Mouse (Mus musculus) CH12.LX (cell line): ENCODE data around the gene Fnbp1. TPM values are rescaled to one million over a fixed set of nuclear protein-coding genes. Genes with fewer than 3 reads are reported as not detected.

Source experiments
- DNase-seq: peaks from one replicate; pipeline ENCODE4 v3.0.0-alpha.2; 2013; ENCODE audit errors: extremely low read depth
- H3K27ac ChIP-seq: 2 replicates; pipeline ENCODE4 v1.5.1; 2012; ENCODE audit warnings: low read depth, mild to moderate bottlenecking, control low read depth, moderate library complexity; ENCODE audit not compliant: insufficient read depth
- H3K27me3 ChIP-seq: replicated peaks from 2 replicates; pipeline ENCODE3; 2012; ENCODE audit warnings: inconsistent platforms
- H3K36me3 ChIP-seq, 2 experiments: replicated peaks in 1 of 2; 2 replicates each; pipeline versions ENCODE3 to v1.6.1; 2012; ENCODE audit warnings: inconsistent platforms in 1 of 2, low read length in 1 of 2, mild to moderate bottlenecking in 1 of 2, mixed read lengths in 1 of 2, moderate library complexity in 1 of 2; ENCODE audit not compliant: control insufficient read depth in 1 of 2, insufficient read depth in 1 of 2
- H3K4me1 ChIP-seq, 2 experiments: 2 replicates each; pipeline ENCODE4 v1.6.1; 2012; ENCODE audit warnings: inconsistent platforms in 1 of 2, moderate library complexity in 1 of 2; ENCODE audit not compliant: insufficient read depth in 2 of 2, control insufficient read depth in 1 of 2
- H3K4me2 ChIP-seq: 2 replicates; pipeline ENCODE4 v1.6.1; 2012; ENCODE audit warnings: low read depth, mild to moderate bottlenecking, control low read depth; ENCODE audit not compliant: poor library complexity, insufficient read depth, severe bottlenecking
- H3K4me3 ChIP-seq, 3 experiments: fragments of 150-350 bp in 1 of 3; sonication (generic) in 1 of 3; replicated peaks in 1 of 3; 2 replicates each; pipeline versions ENCODE3 to v1.5.1; 2011 to 2012; ENCODE audit warnings: low read depth in 2 of 3, low read length in 2 of 3, mild to moderate bottlenecking in 2 of 3, moderate library complexity in 2 of 3, control low read depth in 1 of 3, improper control_type of control experiment in 1 of 3, inconsistent platforms in 1 of 3, mixed read lengths in 1 of 3; ENCODE audit not compliant: poor library complexity in 1 of 3
- H3K79me2 ChIP-seq: replicated peaks from 2 replicates; pipeline ENCODE4 v1.6.1; 2012; ENCODE audit warnings: mild to moderate bottlenecking, moderate library complexity; ENCODE audit not compliant: control insufficient read depth, poor library complexity, insufficient read depth, severe bottlenecking; ENCODE audit errors: extremely low read depth
- H3K9ac ChIP-seq: 2 replicates; pipeline ENCODE4 v1.6.1; 2012; ENCODE audit warnings: low read depth, mild to moderate bottlenecking, control low read depth, moderate library complexity; ENCODE audit not compliant: insufficient read depth
- H3K9me3 ChIP-seq: replicated peaks from 2 replicates; pipeline ENCODE3; 2012; ENCODE audit warnings: low read length, inconsistent platforms, mixed read lengths
- CTCF ChIP-seq, 2 experiments: IDR thresholded peaks in 1 of 2; conservative IDR thresholded peaks in 1 of 2; 2 replicates each; pipeline ENCODE4 v1.5.1; 2011 to 2012; ENCODE audit warnings: low read depth in 2 of 2, low read length in 2 of 2, improper control_type of control experiment in 1 of 2, inconsistent platforms in 1 of 2, mild to moderate bottlenecking in 1 of 2, moderate library complexity in 1 of 2
- EP300 ChIP-seq: IDR thresholded peaks from 2 replicates; pipeline ENCODE4 v1.6.1; 2011; ENCODE audit warnings: low read length, improper control_type of control experiment
- ETS1 ChIP-seq: conservative IDR thresholded peaks from 2 replicates; pipeline ENCODE4 v1.6.1; 2012; ENCODE audit warnings: low read depth, mild to moderate bottlenecking, inconsistent platforms, low read length, improper control_type of control experiment, moderate library complexity
- IRF4 ChIP-seq: IDR thresholded peaks from 2 replicates; pipeline ENCODE4 v1.6.1; 2014; ENCODE audit warnings: low read depth, mild to moderate bottlenecking, inconsistent platforms, low read length, improper control_type of control experiment
- JUN ChIP-seq: IDR thresholded peaks from 2 replicates; pipeline ENCODE4 v1.6.1; 2011; ENCODE audit warnings: low read depth, mild to moderate bottlenecking, low read length, improper control_type of control experiment, moderate library complexity; ENCODE audit not compliant: insufficient read depth
- JUND ChIP-seq: conservative IDR thresholded peaks from 2 replicates; pipeline ENCODE4 v1.6.1; 2011; ENCODE audit warnings: low read depth, low read length, improper control_type of control experiment
- KAT2A ChIP-seq: IDR thresholded peaks from 2 replicates; pipeline ENCODE4 v1.6.1; 2012; ENCODE audit warnings: low read length, improper control_type of control experiment, inconsistent platforms; ENCODE audit not compliant: insufficient replicate concordance
- MAZ ChIP-seq: IDR thresholded peaks from 2 replicates; pipeline ENCODE4 v1.6.1; 2012; ENCODE audit warnings: low read depth, mild to moderate bottlenecking, inconsistent platforms, low read length, improper control_type of control experiment, moderate library complexity
- MEF2A ChIP-seq: IDR thresholded peaks from 2 replicates; pipeline ENCODE4 v1.6.1; 2014; ENCODE audit warnings: low read depth, mild to moderate bottlenecking, inconsistent platforms, low read length, improper control_type of control experiment, borderline replicate concordance
- NELFE ChIP-seq: IDR thresholded peaks from 2 replicates; pipeline ENCODE4 v1.6.1; 2011; ENCODE audit warnings: low read depth, low read length, improper control_type of control experiment
- NRF1 ChIP-seq: IDR thresholded peaks from 2 replicates; pipeline ENCODE4 v1.6.1; 2014; ENCODE audit warnings: low read depth, mild to moderate bottlenecking, inconsistent platforms, low read length, improper control_type of control experiment, moderate library complexity
- PAX5 ChIP-seq: IDR thresholded peaks from 2 replicates; pipeline ENCODE4 v1.6.1; 2012; ENCODE audit warnings: low read length, inconsistent platforms, mixed read lengths
- POLR2AphosphoS2 ChIP-seq: IDR thresholded peaks from 2 replicates; pipeline ENCODE4 v1.6.1; 2011; ENCODE audit warnings: low read depth, low read length, improper control_type of control experiment
- RAD21 ChIP-seq: IDR thresholded peaks from 2 replicates; pipeline ENCODE4 v1.6.1; 2011; ENCODE audit warnings: low read depth, mild to moderate bottlenecking, low read length, improper control_type of control experiment, moderate library complexity
- SIN3A ChIP-seq: IDR thresholded peaks from 2 replicates; pipeline ENCODE4 v1.6.1; 2012; ENCODE audit warnings: low read length, improper control_type of control experiment, inconsistent platforms
- SMC3 ChIP-seq: IDR thresholded peaks from 2 replicates; pipeline ENCODE4 v1.6.1; 2011; ENCODE audit warnings: low read depth, low read length, improper control_type of control experiment
- TBP ChIP-seq: conservative IDR thresholded peaks from 2 replicates; pipeline ENCODE4 v1.6.1; 2011; ENCODE audit warnings: low read depth, low read length, improper control_type of control experiment
- TCF12 ChIP-seq: IDR thresholded peaks from 2 replicates; pipeline ENCODE4 v1.6.1; 2014; ENCODE audit warnings: low read depth, mild to moderate bottlenecking, inconsistent platforms, low read length, improper control_type of control experiment
- USF1 ChIP-seq: IDR thresholded peaks from 2 replicates; pipeline ENCODE4 v1.6.1; 2014; ENCODE audit warnings: low read depth, mild to moderate bottlenecking, inconsistent platforms, low read length, improper control_type of control experiment
- USF2 ChIP-seq: conservative IDR thresholded peaks from 2 replicates; pipeline ENCODE4 v1.6.1; 2011; ENCODE audit warnings: low read depth, low read length, improper control_type of control experiment
- ZC3H11A ChIP-seq: IDR thresholded peaks from 2 replicates; pipeline ENCODE4 v1.6.1; 2012; ENCODE audit warnings: low read depth, mild to moderate bottlenecking, inconsistent platforms, low read length, improper control_type of control experiment
- ZKSCAN1 ChIP-seq: IDR thresholded peaks from 2 replicates; pipeline ENCODE4 v1.6.1; 2012; ENCODE audit warnings: low read depth, inconsistent platforms, low read length, improper control_type of control experiment, borderline replicate concordance
- dilution Hi-C: fragments of 300-500 bp; cut with MboI; formaldehyde crosslinking; loops from 2 replicates; pipeline ENCODE4 v1.14.3; 2020; ENCODE audit warnings: low sequenced_read_pairs; ENCODE audit not compliant: extremely low pct_unique_long_range_greater_than_20kb, extremely low pct_ligation_motif_present
- in situ Hi-C: fragments of 300-500 bp; cut with MboI; formaldehyde crosslinking; loops from 3 replicates; pipeline ENCODE4 v1.14.3; 2019; ENCODE audit warnings: low sequenced_read_pairs, low pct_ligation_motif_present, low pct_unique_long_range_greater_than_20kb, mixed read lengths
- polyA plus RNA-seq: library from polyadenylated mRNA; unstranded; fragments of >175 nt; gene quantifications from 2 replicates; pipeline ENCODE4 v1.2.1, GENCODE M21; 2012; ENCODE audit warnings: low read depth; ENCODE audit not compliant: insufficient read length
- total RNA-seq, 2 experiments: library from RNA; depleted of rRNA; stranded (reverse); fragments of 300-350 nt in 1 of 2; fragments of >200 nt in 1 of 2; gene quantifications; 2 replicates each; pipeline ENCODE4 v1.2.3; 2012 to 2014

The Fnbp1 gene
- total and polyA plus RNA-seq, 3 experiments, result 29.6 to 133 (median 50.5) TPM

DNA sequence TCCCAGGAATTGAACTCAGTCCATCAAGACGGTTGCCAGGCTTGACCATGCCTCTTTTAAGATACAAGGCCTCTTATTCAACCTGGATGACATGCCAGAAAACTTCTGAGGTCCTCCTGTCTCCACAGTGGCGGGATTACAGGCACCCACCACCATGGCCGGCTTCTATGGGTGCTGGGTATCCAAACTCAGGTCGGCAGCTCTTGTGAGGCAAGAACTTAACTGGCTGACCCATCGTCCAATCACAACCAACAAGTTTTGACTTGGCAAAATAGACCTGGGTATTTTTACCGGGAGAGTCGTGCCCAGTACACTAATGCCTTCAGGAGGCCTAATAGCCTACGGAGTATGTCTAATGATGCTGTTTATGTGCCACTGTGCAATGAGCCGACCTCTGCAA lies 15.8 kb downstream of the Fnbp1 start:
- no peak for DNase-seq
- Histone ChIP-seq H3K4me3 (no peak overlapping the region), H3K4me2 (no peak overlapping the region), H3K4me1 (peaks cover 29 to 78% of the 10 kb centered on the region in 2 experiments), H3K36me3 (peaks cover 22 to 88% of the 10 kb centered on the region in 2 experiments), H3K27ac (no peak overlapping the region)
- in situ Hi-C loops, result no loop called here
- TF ChIP-seq ETS1 (no peak), EP300 (no peak), USF1 (no peak)
- TF ChIP-seq, all 38 proteins: peak for 0
- Histone ChIP-seq H3K79me2 (peaks cover 98% of the 10 kb centered on the region), H3K27me3 (no peaks in the 10 kb centered on the region), H3K9ac (no peak overlapping the region), H3K9me3 (no peaks in the 10 kb centered on the region)
- dilution Hi-C loops, result no loop called here

DNA sequence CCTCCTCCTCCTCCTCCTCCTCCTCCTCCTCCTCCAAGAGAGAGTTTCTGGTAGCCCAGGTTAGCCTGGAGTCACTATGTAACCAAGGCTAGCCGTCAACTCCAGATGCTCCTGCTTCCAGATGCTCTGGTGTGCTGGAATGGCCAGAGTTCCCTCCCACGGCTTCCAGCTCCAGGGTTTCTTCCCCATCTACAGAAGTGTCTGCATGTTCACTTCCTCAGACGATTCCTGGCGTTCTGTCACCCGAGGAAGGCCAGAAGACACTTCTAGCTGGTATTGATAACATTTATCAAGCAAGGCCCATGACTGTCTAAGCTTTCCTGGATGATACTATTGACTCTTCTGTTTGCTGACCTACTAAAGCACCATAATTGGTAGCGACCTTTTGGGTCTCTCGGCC lies 16.7 kb downstream of the Fnbp1 start:
- in situ Hi-C loops (no loop called here), dilution Hi-C loops (no loop called here)
- DNase-seq, result no peak
- Histone ChIP-seq H3K4me2 (no peak overlapping the region), H3K4me3 (no peak overlapping the region), H3K27ac (no peak overlapping the region), H3K79me2 (peaks cover 95% of the 10 kb centered on the region), H3K27me3 (no peaks in the 10 kb centered on the region), H3K4me1 (peaks cover 21 to 71% of the 10 kb centered on the region in 2 experiments), H3K9me3 (no peaks in the 10 kb centered on the region), H3K36me3 (peaks cover 22 to 82% of the 10 kb centered on the region in 2 experiments), H3K9ac (no peak overlapping the region)
- no peak for TF ChIP-seq TCF12
- TF ChIP-seq POLR2AphosphoS2, result no peak
- no peak for TF ChIP-seq MEF2A
- no peak for TF ChIP-seq PAX5
- TF ChIP-seq ZC3H11A, result no peak
- TF ChIP-seq MAZ, result no peak
- no peak for TF ChIP-seq SMC3
- no peak for TF ChIP-seq CTCF (conservative IDR thresholded peaks at IDR 0.05 in 1 of 2, IDR thresholded peaks at IDR 0.05 in 1 of 2; ENCODE audit: low read depth in 2 of 2, low read length in 2 of 2)
- TF ChIP-seq ZKSCAN1, result no peak
- TF ChIP-seq NELFE, result no peak
- no peak for TF ChIP-seq NRF1
- TF ChIP-seq JUND, result no peak
- no peak for TF ChIP-seq KAT2A
- no peak for TF ChIP-seq USF2
- no peak for TF ChIP-seq RAD21
- TF ChIP-seq ETS1, result no peak
- TF ChIP-seq SIN3A, result no peak
- TF ChIP-seq TBP, result no peak
- TF ChIP-seq IRF4, result no peak
- no peak for TF ChIP-seq JUN
